Mouse (Mus musculus) embryonic fibroblast, embryonic 13.5 days (primary cell): ENCODE measurements around the gene E130114P18Rik. TPM values are rescaled to one million over a fixed set of nuclear protein-coding genes. Genes with fewer than 3 reads are reported as not detected.

Experiments used
- H3K27ac ChIP-seq: 2 replicates; pipeline ENCODE4 v1.5.1; 2012; ENCODE audit warnings: low read length, control low read depth, inconsistent platforms; ENCODE audit not compliant: insufficient read depth
- H3K4me1 ChIP-seq: 2 replicates; pipeline ENCODE4 v1.6.1; 2011; ENCODE audit warnings: low read length; ENCODE audit not compliant: control insufficient read depth, insufficient read depth
- H3K4me3 ChIP-seq: 2 replicates; pipeline ENCODE4 v1.5.1; 2011; ENCODE audit warnings: mild to moderate bottlenecking, control low read depth, low read length; ENCODE audit not compliant: insufficient read depth
- CTCF ChIP-seq: IDR thresholded peaks from 2 replicates; pipeline ENCODE4 v1.5.1; 2011; ENCODE audit warnings: mild to moderate bottlenecking, control low read depth, low read length, moderate library complexity, borderline replicate concordance; ENCODE audit not compliant: insufficient read depth
- POLR2A ChIP-seq: IDR thresholded peaks from 2 replicates; pipeline ENCODE4 v1.6.1; 2011; ENCODE audit warnings: low read depth, mild to moderate bottlenecking, control low read depth, low read length, moderate library complexity
- polyA plus RNA-seq: library from polyadenylated mRNA; stranded (reverse); fragments of >200 nt; gene quantifications from 2 replicates; pipeline ENCODE4 v1.2.4, GENCODE M21; 2011; ENCODE audit warnings: low read depth; ENCODE audit not compliant: missing spikeins, insufficient read length

The E130114P18Rik gene
- polyA plus RNA-seq, 1 experiment, result 0.77 TPM

DNA sequence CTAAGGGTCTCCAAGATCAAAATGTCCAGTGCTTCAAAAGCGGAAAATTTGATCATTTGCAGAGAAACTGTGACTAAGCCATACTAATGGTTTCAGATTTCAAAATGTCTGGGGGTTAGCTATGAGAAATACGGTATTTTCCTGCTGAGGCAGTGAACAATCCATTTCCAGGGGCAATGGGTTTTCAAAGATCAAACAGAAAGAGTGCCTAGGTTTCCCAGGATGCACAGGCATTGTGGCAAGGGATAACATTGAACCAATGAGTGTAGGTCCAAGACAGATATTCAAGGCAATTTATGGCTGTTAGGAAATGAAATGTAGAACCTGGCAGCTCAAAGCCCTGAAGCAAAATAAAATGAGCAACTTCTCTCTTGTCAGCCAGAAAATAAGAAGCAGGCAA lies 220.3 kb downstream of the E130114P18Rik start:
- TF ChIP-seq POLR2A, result no peak
- TF ChIP-seq CTCF, result no peak
- H3K27ac ChIP-seq, result no peak overlapping the region

DNA sequence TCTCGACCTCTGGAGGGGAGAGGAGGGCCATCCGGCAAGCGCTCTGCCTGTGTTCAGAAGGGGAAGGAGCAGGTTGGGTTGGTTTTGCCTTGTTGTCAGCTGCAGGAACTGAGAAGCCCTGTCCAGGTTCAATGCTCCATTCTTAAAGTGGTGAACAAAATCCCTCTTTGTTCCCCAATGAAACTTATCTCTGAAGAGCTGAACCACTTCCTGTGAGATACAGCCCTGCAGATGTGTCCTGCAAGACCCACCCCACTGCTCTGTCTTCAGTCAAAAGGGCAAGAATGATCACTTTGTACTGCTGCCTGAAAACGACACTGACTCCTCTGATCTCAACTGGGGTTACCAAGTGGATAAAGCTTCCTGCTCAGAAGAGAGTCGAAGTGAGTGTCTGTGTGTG lies 233.9 kb downstream of the E130114P18Rik start:
- Histone ChIP-seq H3K4me1 (no peaks in the 10 kb centered on the region), H3K27ac (no peak overlapping the region), H3K4me3 (no peak overlapping the region)
- no peak for TF ChIP-seq CTCF
- TF ChIP-seq POLR2A, result no peak

More for the DNA sequence above, 220.3 kb downstream of the E130114P18Rik start:
- Histone ChIP-seq H3K4me1 (no peaks in the 10 kb centered on the region), H3K4me3 (no peak overlapping the region)

DNA sequence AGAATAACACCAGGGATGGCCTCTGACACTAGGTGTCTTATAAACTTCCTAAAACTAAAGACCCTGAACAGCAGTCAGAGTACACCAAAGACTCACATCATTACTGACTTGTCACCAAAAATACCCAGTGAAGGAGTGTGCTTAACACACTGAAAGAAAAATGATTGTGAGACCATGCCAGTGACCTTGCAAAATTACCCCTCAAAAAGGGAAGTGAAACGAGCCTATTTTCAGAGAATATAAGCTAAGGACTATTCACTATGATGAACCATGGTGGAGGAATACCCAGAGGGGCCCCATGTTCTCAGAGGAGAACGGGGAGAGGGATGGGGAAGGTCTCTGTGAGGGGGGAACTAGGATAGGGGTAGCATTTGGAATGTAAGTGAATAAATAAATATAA lies 245.8 kb downstream of the E130114P18Rik start:
- TF ChIP-seq POLR2A (no peak), CTCF (no peak)
- H3K4me3 ChIP-seq, result no peak overlapping the region
- no peak overlapping the region for H3K27ac ChIP-seq
- no peaks in the 10 kb centered on the region for H3K4me1 ChIP-seq

DNA sequence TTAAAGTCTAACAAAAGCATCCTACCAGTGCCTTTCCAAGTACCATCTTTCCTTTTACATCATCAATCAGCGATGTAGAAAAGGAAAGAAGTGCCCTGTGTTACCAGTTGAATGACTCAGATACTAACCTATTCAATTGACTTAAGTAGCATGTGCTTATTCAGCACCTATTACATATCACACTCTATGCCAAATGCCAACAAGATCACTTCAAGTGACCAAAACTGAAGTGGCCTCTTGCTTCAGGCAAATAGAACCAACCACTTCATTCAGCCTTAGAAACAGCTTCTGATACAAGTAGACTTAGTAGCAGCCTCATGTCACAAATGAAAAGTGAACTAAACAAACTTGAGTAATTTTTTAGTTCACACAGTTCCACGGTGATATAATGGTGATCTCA lies 249.4 kb downstream of the E130114P18Rik start:
- no peaks in the 10 kb centered on the region for H3K4me1 ChIP-seq
- no peak overlapping the region for H3K27ac ChIP-seq
- H3K4me3 ChIP-seq, result no peak overlapping the region
- TF ChIP-seq CTCF (no peak), POLR2A (no peak)

Other genes with a start within 250 kb of the E130114P18Rik start
- gene Nfia, start 5.3 kb downstream of the E130114P18Rik start, polyA plus RNA-seq, result 22.0 and 53.0 TPM in 2 replicates